Mouse (Mus musculus): ENCODE results near the gene Mtf1.
A peak's percentile ranks its signal among the peaks of the same experiment; 100 is the strongest.

Mtf1 gene

DNA sequence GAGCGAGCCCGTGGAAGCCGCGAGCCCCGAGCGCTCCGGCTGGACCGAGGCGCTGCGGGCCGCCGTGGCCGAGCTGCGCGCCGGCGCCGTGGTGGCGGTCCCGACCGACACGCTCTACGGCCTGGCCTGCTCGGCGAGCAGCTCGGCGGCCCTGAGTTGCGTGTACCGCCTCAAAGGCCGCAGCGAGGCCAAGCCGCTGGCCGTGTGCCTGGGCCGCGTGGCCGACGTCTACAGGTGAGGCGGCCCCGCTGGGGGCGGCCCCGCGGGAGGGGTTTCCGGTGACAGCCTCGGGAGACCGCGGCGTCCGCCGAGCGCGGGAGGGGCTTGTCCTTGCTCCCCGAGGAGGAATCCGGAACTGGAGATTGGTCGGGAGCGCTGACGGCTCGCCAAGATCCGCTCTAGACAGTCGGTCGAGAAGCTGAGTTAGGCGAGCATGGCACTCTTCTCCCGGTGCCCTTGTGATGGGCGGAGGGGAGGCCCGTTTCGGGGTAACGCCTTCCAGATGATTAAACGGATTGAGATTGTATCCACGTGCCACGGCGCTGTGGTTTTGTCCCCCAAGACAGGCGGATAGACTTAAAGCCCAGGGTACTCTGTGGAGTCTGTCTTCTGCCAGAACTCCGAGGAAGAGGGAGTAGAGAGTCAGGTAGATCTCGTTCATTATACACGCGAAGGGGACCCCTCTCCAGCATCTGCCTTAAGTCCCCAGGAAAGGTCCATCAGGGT lies 49.2 kb downstream of the Mtf1 start, which contains the start of gene 1110065P20Rik:
Gene 1110065P20Rik, minus strand, starts transcription at position 264 of the 726 bp plus-strand sequence.
- DNase-seq (ENCODE audit: low spot score in 2 of 2), result peak; percentile 45 to 50

DNA sequence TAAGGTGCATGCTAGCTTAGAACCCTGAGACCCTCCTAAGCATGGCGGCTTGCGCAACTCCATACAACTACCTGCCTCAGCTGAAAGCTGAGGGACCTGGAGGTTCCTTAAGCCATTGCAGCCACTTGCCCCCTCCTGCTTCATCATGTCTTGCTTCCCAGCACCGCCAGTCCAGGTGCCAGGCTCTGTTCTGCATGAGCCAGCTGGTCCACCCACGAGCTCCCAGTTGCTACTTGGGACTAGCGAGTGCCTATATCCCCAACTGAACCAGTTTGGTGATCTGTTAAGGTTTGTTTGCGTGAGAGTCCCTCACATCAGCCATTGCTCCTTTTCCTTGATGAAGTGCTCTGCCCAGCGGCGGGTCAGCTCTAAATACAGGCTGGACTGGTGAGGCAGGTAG lies 54.4 kb downstream of the Mtf1 start:
- no peak for DNase-seq (ENCODE audit: low spot score in 2 of 2)

DNA sequence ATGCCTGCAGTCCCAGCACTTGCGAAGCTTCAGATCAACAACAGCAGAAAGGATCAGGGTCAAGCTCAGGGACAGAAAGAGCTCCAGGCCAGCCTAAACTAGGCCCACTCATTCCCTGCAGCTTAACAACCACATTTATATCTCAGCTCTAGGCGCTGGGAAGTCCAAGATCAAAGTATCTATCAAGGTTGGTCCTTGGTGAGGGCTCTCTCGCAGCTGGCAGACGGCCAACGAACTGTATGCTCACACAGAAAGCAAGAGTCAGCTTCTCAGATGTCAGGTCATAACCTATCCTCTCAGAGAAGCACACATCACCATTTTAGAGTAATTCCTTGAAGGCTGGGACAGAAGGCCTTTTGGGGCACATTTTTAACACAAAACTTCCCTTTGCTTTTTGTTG lies 56.5 kb downstream of the Mtf1 start:
- no peak for DNase-seq (ENCODE audit: low spot score in 2 of 2)

DNA sequence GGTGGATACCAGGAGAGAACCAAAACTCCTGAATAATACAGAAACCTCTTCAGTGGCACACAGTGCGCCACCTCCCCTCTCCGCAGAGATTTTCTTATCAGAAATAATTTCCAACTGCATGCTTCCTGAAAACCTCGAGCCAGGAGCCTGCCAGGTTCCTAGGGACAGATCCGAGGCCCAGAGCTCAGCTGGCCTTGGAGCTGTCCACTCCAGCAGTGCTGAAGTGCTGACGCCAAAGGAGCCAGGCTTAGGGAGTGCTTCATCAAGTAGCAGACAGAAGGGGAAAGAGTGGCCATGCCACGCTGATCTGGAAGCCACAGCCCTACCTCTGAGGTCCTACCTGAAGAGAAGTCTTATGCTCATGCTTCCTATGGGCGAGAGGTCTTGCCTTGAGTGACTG lies 58.5 kb downstream of the Mtf1 start:
- DNase-seq (ENCODE audit: low spot score in 2 of 2), result no peak

DNA sequence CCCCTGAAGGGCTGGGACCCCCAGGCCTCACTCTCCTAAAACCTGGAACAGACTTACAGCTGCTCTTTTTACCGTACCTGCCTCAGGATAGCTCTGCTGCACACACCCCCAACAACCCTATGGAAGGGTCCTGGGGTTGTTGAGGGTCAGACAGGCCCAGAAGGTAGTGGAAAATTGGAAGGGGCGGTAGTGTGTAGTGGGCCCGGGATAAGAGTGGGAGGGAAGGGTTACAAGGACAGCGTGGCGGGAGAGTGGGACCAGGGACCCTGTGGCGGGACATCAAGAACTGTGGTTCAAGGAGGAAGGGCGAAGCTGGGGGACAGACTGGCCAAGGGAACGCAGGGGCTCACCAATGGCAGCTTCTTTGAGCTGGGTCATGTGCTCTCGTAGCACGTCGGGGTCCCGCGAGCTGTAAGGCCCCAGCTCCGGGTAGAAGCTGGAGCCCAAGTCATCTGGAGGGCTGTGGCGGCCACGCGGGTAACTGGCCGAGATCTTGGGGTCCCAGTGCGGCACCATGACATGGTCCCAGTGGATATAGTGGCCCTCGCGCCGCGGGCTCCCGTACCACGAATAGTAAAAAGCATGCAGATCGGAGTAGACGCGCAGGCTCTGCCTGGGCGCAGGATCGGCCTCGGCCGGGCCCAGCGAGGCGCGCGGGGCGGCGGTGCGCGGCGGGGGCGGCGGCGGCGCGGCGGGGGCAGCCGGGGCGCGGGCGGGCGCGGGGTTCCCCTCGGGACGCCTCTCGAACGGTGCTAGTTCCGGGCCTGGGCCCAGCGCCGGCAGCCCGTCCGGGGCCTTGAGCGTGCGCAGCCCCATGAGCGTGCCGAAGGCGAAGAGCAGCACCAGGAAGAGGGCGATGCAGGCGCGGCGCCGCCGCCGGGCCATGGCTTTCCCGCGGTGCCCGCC lies 59.6 kb downstream of the Mtf1 start, which contains the start of gene Maneal:
Gene Maneal, minus strand, starts transcription at position 889 of the 906 bp plus-strand sequence.
- no peak for DNase-seq (ENCODE audit: low spot score in 2 of 2)

DNA sequence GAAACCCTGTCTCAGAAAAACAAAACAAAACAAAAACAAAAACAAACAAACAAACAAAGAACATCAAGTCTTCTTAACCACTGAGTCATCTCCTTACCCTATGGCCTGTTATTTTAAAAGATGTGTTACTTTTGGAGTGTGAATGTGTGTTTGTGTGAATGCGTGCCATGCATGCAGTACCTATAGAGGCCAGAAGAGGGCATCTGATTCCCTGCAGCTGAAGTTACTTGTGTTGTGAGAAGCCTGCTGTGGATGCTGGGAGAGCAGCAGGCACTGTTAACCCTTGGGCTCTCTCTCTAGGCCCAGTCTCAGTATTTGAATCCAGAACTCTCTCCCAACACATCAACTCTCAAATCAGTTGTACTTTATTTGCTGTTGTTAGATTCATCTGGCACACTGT lies 70.8 kb downstream of the Mtf1 start:
- no peak for DNase-seq (ENCODE audit: low spot score in 2 of 2)

DNA sequence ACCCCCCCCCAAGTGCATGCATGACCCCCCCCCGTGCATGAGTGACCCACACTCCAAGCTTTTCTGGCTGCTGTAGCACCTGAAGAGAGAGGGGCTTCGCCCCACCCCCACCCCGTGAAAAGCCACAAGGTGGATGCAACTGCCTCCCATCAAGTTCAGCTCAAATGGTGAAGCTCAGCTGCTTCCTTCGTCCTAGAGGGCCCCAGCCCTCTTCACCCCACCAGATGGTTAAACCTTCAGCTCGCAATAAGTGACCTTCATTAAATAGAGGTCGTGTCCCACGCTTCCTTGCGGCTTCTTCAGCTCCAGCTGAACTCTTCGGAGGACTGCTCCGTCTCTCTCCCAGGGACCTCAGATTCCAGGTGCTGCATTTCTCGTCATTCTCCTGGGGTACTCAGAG lies 78.7 kb downstream of the Mtf1 start, which contains the start of gene Epha10:
Gene Epha10, plus strand, starts transcription at position 301 of the 400 bp plus-strand sequence.
- no peak for DNase-seq (ENCODE audit: low spot score in 2 of 2)

DNA sequence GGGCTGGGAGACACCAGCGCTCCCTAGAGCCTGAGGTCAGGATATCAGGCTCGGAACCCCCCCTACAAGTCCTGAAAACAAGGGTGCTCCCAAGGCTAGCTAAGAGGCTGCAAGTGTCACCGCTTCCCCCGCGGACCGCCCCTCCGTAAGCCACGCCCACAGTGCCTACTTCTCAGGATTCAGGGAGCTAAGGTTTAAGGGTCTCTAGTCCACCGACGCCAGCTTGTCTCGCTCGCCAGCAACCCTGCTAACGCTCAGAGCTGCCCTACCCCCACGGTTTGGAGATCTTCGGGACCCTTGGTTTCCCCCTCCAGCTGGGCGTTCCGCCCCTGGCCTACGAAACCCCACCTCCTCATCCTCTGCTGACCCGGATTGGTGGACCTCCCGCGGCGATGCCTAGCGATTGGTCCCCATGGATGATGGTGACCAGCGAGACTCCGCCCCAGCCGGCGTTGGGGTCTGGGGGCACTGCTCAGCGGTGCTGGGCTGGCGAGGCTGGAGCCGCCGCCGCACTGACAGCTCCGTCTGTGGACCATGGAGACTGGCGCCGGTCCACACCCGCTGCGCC lies 79.5 kb downstream of the Mtf1 start:
- peak; percentile 47 to 70 for DNase-seq (ENCODE audit: low spot score in 2 of 2)

DNA sequence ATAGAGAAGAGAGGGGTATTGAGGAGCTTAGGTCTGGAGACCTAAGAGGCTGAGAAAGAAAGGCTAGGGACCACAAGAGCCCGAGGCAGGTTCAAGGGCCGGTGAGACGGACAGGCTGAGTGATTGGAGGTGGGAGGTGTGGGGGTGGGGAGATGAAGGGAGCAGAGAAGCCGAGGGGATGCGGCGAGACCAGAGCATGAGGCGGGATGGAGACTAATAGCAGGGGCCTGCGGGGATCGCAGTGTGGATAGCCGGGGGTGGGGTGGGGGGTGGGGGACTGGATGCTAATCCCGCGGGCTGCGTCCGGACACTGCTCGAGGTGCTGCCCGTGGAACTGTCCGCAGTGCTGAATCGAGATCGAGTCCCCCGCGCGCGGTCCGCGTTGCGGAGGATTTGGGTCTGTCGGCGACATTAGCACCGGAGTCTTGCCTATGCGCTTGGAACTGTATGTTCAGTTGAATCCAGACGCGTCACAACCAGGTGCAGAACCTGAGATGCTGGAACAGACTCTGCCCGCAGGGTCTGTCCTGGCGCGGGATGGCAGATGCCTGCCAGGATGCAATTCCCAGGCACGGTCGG lies 80.3 kb downstream of the Mtf1 start:
- DNase-seq (ENCODE audit: low spot score in 2 of 2), result no peak

DNA sequence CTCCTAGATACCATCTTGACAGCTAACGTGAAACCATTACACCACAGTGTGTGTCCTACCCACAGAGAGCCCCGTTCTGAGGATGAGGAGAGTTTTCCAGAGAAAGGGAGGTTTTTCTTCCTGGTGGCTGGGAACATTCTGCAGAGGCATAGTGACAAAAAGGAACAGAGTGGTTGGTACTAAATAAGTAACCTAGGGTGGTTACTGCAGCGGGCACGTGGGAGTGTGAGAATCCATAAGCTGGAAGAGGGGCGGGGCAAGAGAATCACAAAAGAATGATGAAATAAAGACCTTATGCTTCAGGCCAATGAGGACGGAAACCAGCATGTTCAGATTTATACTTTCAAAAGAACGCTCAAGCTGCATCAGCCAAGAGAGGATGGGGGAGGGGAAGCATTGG lies 86.8 kb downstream of the Mtf1 start:
- DNase-seq (ENCODE audit: low spot score in 2 of 2), result no peak

DNA sequence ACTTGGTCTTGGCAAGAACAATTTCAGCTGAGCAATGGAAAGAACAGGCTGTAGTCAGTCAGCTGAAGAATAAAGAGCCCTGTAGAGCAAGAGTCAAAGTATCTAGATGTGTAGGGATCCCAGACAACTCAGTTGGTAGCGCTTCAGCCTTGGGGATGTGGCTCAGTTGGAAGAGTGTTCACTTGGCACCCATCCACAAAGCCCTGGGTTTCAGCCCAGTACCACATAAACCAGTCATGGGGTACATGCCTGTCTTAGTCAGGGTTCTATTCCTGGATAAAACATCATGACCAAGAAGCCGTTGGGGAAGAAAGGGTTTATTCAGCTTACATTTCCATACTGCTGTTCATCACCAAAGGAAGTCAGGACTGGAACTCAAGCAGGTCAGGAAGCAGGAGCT lies 88.0 kb downstream of the Mtf1 start:
- DNase-seq (ENCODE audit: low spot score in 2 of 2), result no peak

DNA sequence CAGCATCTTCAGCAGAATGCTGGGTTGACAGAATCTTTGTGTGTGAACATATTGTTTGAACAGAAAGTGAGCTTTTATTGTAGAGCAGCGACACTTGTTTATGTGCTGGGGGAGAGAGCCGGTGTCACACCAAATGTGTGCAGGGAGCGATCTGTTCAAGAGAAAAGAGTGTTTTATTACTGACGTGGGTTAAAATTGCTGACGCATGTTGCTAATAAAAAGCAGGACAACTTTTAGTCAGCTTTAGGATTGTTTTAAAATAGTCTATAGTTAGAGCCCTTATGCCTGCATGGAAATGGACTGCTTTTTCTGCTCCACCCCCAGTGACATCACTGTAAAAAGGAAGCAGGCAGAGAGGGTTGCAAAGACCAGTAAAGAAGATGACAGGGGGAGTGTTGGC lies 88.9 kb downstream of the Mtf1 start:
- DNase-seq (ENCODE audit: low spot score in 2 of 2), result no peak

DNA sequence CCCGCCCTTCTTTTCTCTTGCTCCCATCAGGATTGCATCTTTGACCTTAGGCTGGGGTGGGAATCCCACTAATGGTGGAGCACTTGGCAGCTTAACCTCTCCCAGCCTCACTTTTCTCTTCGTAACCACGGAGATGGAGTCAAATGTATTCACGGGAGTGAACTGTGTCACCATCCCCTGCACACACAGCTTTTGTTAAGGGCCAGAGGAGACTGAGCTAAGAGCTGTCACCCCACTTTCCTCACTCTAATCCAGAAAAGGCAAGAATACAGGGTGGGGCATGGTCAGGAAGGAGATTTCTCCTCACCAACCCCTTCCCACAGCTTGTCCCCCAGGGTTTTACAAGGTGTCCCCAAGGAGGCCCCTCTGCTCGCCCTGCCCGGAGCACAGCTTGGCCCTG lies 91.9 kb downstream of the Mtf1 start:
- DNase-seq (ENCODE audit: low spot score in 2 of 2), result no peak

DNA sequence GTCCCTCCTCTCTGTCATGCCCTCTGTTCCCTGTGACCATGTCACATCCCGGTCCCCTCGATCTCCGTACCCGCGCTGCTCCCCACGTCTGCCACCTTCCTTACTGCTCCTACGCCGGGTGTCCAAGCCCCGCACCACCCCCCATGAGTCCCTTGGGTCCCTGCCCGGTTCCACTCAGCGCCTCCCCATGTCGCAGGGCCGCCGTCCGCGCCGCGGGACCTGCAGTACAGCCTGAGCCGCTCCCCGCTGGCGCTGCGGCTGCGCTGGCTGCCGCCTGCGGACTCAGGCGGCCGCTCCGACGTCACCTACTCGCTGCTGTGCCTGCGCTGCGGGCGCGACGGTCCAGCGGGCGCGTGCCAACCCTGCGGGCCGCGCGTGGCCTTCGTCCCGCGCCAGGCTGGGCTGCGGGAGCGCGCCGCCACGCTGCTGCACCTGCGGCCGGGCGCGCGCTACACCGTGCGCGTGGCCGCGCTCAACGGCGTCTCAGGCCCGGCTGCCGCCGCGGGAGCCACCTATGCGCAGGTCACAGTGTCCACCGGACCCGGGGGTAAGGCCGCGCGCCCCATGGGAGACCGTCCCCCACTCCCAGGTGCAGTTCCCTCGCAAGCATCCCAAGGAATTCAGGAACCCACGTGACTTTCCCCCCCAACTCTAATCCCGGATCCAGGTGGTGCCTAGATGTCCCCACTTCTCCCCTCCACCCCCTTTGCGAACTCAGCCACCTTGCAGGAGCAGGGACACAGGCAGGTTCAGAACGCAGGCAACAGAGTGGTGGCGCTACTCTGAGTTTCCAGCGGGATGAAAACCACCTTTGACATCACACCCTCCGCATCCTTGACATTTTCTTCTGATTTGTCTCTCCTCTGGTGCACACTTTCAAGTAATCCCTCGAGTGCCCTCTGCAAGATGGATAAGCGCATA lies 92.9 kb downstream of the Mtf1 start:
- DNase-seq (ENCODE audit: low spot score in 2 of 2), result peak; percentile 22 to 41

DNA sequence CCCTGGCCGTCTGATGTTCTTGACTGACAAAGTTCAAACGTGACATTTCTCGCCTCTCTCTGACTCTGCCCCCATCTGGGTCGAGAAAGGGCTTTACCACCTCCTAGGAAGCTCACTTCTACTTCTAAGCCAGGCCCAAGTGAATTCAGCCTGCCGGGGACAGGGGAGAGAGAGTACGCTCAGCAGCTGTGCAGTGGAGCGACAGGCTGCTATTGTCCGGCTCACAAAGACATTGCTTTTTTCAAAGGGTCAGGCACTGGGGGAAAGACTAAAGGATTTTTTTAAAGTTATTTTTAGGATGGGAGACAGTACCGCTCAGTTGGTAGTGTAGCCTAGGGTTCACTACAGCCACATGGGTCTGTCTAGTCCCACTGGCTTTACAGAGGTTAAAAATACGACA lies 96.5 kb downstream of the Mtf1 start:
- no peak for DNase-seq (ENCODE audit: low spot score in 2 of 2)

Measured in frontal cortex, postnatal 25 days (tissue).